Mouse (Mus musculus): ENCODE results near the gene Osbpl7. TPM values are rescaled to one million over a fixed set of nuclear protein-coding genes. Genes with fewer than 3 reads are reported as not detected.

Osbpl7 gene
- total and polyA plus RNA-seq, 3 experiments, result 7.4 to 24.4 (median 17.6) TPM

DNA sequence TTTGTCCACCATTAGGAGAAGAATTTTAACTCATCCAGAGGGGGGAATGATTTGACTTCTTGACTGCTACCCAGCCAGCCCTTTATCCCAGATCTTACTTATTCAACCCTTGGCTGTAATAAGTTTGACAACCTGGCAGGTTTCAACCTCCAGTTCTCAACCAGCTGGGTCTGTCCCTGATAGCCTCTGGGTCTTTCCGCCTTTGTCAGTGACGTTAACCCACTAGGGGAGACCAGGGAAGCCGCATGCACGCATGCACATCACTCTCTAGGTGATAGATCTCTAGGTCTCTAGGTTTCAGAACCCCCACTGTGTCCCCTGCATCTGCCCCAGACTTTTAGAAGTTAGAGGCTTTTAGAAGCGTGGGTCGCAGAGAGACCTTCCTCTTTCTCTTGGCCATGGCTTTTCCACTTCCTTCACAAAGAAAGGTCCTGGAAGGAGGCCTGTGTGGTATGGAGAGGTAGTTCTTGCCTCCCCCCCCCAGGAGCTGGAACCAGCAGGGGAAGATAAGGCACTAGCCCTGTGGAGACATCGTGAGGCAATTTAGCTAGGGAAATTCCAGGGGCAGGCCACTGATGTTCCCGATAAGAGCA is 41.1 kb upstream of the Osbpl7 start:
- dilution Hi-C loops (cut with MboI; ENCODE audit: extremely low pct_ligation_motif_present, extremely low pct_unique_long_range_greater_than_20kb, low sequenced_read_pairs), result no loop called here
- H3K36me3 ChIP-seq (replicated peaks in 1 of 2; ENCODE audit: control insufficient read depth in 1 of 2, insufficient read depth in 1 of 2, low read length in 1 of 2), result no peaks in the 10 kb centered on the region

DNA sequence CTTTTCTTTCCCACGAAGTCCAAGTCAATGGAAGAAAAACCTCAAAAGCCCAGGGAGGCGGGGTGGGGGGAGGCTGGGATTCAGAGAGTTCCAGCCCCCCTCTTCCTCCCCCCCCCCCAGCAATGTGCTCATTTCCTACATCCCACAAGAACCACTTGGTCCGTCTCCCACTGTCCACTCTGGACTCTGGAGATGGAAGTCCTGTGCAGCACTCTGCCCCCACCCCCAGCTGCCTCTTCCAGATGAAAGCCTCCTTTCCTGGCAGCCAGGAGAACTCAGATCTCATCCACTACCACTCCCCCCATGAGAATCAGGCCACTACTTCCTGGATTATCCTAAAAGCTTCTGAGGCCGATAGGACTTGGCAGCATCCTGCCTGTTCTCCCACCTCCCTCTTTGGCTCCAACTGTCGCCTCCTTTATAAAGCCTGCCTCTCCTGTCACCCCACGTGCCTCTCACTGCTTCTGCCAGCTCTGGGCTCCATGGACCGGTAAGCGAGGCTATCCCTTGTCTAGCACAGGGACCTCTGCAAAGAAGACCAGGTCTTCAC is 37.2 kb upstream of the Osbpl7 start, which contains the start of gene Sp6:
Gene Sp6 (plus strand): TSS at position 274 of the 550 bp plus-strand sequence.
- TF ChIP-seq UBTF (IDR thresholded peaks at IDR 0.05; ENCODE audit: low read depth, low read length) (no peak), MYC (IDR thresholded peaks at IDR 0.05; ENCODE audit: low read depth, low read length) (no peak), MAFK (IDR thresholded peaks at IDR 0.05; ENCODE audit: insufficient replicate concordance, low read length) (no peak), JUND (conservative IDR thresholded peaks at IDR 0.05; ENCODE audit: low read depth, low read length) (no peak), ETS1 (conservative IDR thresholded peaks at IDR 0.05; ENCODE audit: low read depth, low read length) (no peak), MAX (IDR thresholded peaks at IDR 0.05; ENCODE audit: low read length) (no peak), EP300 (IDR thresholded peaks at IDR 0.05; ENCODE audit: low read length) (no peak), ZKSCAN1 (IDR thresholded peaks at IDR 0.05; ENCODE audit: borderline replicate concordance, low read depth, low read length) (no peak), NRF1 (IDR thresholded peaks at IDR 0.05; ENCODE audit: low read depth, low read length) (no peak), RAD21 (IDR thresholded peaks at IDR 0.05; ENCODE audit: low read depth, low read length) (no peak), NELFE (IDR thresholded peaks at IDR 0.05; ENCODE audit: low read depth, low read length) (no peak), SMC3 (IDR thresholded peaks at IDR 0.05; ENCODE audit: low read depth, low read length) (no peak), ZMIZ1 (IDR thresholded peaks at IDR 0.05; ENCODE audit: low read depth, low read length) (no peak), CTCF (conservative IDR thresholded peaks at IDR 0.05 in 1 of 2, IDR thresholded peaks at IDR 0.05 in 1 of 2; ENCODE audit: low read depth in 2 of 2, low read length in 2 of 2) (no peak), TCF12 (IDR thresholded peaks at IDR 0.05; ENCODE audit: low read depth, low read length) (no peak), SIN3A (IDR thresholded peaks at IDR 0.05; ENCODE audit: low read length) (no peak), IRF4 (IDR thresholded peaks at IDR 0.05; ENCODE audit: low read depth, low read length) (no peak), RCOR1 (conservative IDR thresholded peaks at IDR 0.05; ENCODE audit: low read depth, low read length) (no peak)
- Histone ChIP-seq H3K27me3 (replicated peaks) (peaks cover 19% of the 10 kb centered on the region), H3K79me2 (replicated peaks; ENCODE audit: control insufficient read depth, extremely low read depth, insufficient read depth, poor library complexity, severe bottlenecking) (no peaks in the 10 kb centered on the region), H3K36me3 (replicated peaks in 1 of 2; ENCODE audit: control insufficient read depth in 1 of 2, insufficient read depth in 1 of 2, low read length in 1 of 2) (no peaks in the 10 kb centered on the region), H3K27ac (ENCODE audit: insufficient read depth, low read depth) (no peak within 1 kb of the TSS), H3K4me2 (ENCODE audit: insufficient read depth, low read depth, poor library complexity, severe bottlenecking) (no peak within 1 kb of the TSS), H3K4me3 (replicated peaks in 1 of 3; ENCODE audit: low read depth in 2 of 3, low read length in 2 of 3, poor library complexity in 1 of 3) (no peak within 1 kb of the TSS), H3K9ac (ENCODE audit: insufficient read depth, low read depth) (no peak within 1 kb of the TSS), H3K4me1 (ENCODE audit: control insufficient read depth in 1 of 2, insufficient read depth in 2 of 2) (peaks cover 32 to 68% of the 10 kb centered on the region in 2 experiments), H3K9me3 (replicated peaks; ENCODE audit: low read length) (no peaks in the 10 kb centered on the region)
- no peak for DNase-seq (ENCODE audit: extremely low read depth)
- dilution Hi-C loops (cut with MboI; ENCODE audit: extremely low pct_ligation_motif_present, extremely low pct_unique_long_range_greater_than_20kb, low sequenced_read_pairs), result no loop called here
- in situ Hi-C loops (cut with MboI; ENCODE audit: low pct_ligation_motif_present, low pct_unique_long_range_greater_than_20kb, low sequenced_read_pairs), result no loop called here

More for the DNA sequence above, 41.1 kb upstream of the Osbpl7 start:
- peak; percentile 64 for DNase-seq (ENCODE audit: extremely low read depth)
- Histone ChIP-seq H3K4me2 (ENCODE audit: insufficient read depth, low read depth, poor library complexity, severe bottlenecking) (no peak overlapping the region), H3K4me1 (ENCODE audit: control insufficient read depth in 1 of 2, insufficient read depth in 2 of 2) (peaks cover 42 to 72% of the 10 kb centered on the region in 2 experiments), H3K4me3 (replicated peaks in 1 of 3; ENCODE audit: low read depth in 2 of 3, low read length in 2 of 3, poor library complexity in 1 of 3) (no peak overlapping the region), H3K27me3 (replicated peaks) (no peaks in the 10 kb centered on the region), H3K27ac (ENCODE audit: insufficient read depth, low read depth) (no peak overlapping the region), H3K79me2 (replicated peaks; ENCODE audit: control insufficient read depth, extremely low read depth, insufficient read depth, poor library complexity, severe bottlenecking) (no peaks in the 10 kb centered on the region), H3K9ac (ENCODE audit: insufficient read depth, low read depth) (no peak overlapping the region), H3K9me3 (replicated peaks; ENCODE audit: low read length) (no peaks in the 10 kb centered on the region)
- in situ Hi-C loops (cut with MboI; ENCODE audit: low pct_ligation_motif_present, low pct_unique_long_range_greater_than_20kb, low sequenced_read_pairs), result no loop called here
- TF ChIP-seq JUND (conservative IDR thresholded peaks at IDR 0.05; ENCODE audit: low read depth, low read length), result no peak
- peak; percentile 94 for TF ChIP-seq UBTF (IDR thresholded peaks at IDR 0.05; ENCODE audit: low read depth, low read length)
- no peak for TF ChIP-seq USF2 (conservative IDR thresholded peaks at IDR 0.05; ENCODE audit: low read depth, low read length)
- no peak for TF ChIP-seq MAFK (IDR thresholded peaks at IDR 0.05; ENCODE audit: insufficient replicate concordance, low read length)
- peak; percentile 61 for TF ChIP-seq ELF1 (IDR thresholded peaks at IDR 0.05; ENCODE audit: low read depth, low read length)
- peak; percentile 9; the same call in 1 of the 2 replicates for TF ChIP-seq IRF4 (IDR thresholded peaks at IDR 0.05; ENCODE audit: low read depth, low read length)
- TF ChIP-seq TCF12 (IDR thresholded peaks at IDR 0.05; ENCODE audit: low read depth, low read length), result peak; percentile 38; the same call in 1 of the 2 replicates
- peak; percentile 86 for TF ChIP-seq TBP (conservative IDR thresholded peaks at IDR 0.05; ENCODE audit: low read depth, low read length)
- TF ChIP-seq ZNF384 (IDR thresholded peaks at IDR 0.05; ENCODE audit: low read depth, low read length), result no peak
- TF ChIP-seq MAZ (IDR thresholded peaks at IDR 0.05; ENCODE audit: low read depth, low read length), result 0 out of 2 replicates have a peak, but pooled peaks have one; percentile 38
- TF ChIP-seq BHLHE40 (IDR thresholded peaks at IDR 0.05; ENCODE audit: low read depth, low read length), result peak; percentile 85
- peak; percentile 74 for TF ChIP-seq ETS1 (conservative IDR thresholded peaks at IDR 0.05; ENCODE audit: low read depth, low read length)
- peak; percentile 3; the same call in 1 of the 2 replicates for TF ChIP-seq EP300 (IDR thresholded peaks at IDR 0.05; ENCODE audit: low read length)
- TF ChIP-seq MXI1 (IDR thresholded peaks at IDR 0.05; ENCODE audit: low read depth, low read length), result 0 out of 2 replicates have a peak, but pooled peaks have one; percentile 26
- peak; percentile 55 for TF ChIP-seq NRF1 (IDR thresholded peaks at IDR 0.05; ENCODE audit: low read depth, low read length)
- TF ChIP-seq USF1 (IDR thresholded peaks at IDR 0.05; ENCODE audit: low read depth, low read length), result no peak

Data from CH12.LX (cell line).